Mouse (Mus musculus) forebrain, embryonic 13.5 days (tissue): ENCODE data around the gene Crnkl1. TPM values are rescaled to one million over a fixed set of nuclear protein-coding genes. Genes with fewer than 3 reads are reported as not detected.
"Not testable (repeated sequence)": the region's sequence is repeated elsewhere in the genome, so short reads cannot be mapped to it uniquely, and the experiment has no call there.

ENCODE experiments used
- ATAC-seq: fragments of 200-750 bp; cut with Nextera tagmentation; 2 replicates; pipeline ENCODE4 v1.8.0; 2017
- H3K27ac ChIP-seq: fragments of 300-500 bp; sonication (generic); 2 replicates; pipeline ENCODE4 v1.5.1; 2015; ENCODE audit warnings: inconsistent platforms, mild to moderate bottlenecking, moderate library complexity
- H3K27me3 ChIP-seq: fragments of 300-500 bp; sonication (generic); 2 replicates; pipeline ENCODE4 v1.6.1; 2015; ENCODE audit warnings: mild to moderate bottlenecking, inconsistent platforms
- H3K36me3 ChIP-seq: fragments of 300-500 bp; sonication (generic); 2 replicates; pipeline ENCODE4 v1.6.1; 2015; ENCODE audit warnings: mild to moderate bottlenecking, inconsistent platforms; ENCODE audit not compliant: poor library complexity, severe bottlenecking
- H3K4me1 ChIP-seq: fragments of 300-500 bp; sonication (generic); 2 replicates; pipeline ENCODE4 v1.6.1; 2015; ENCODE audit warnings: inconsistent platforms
- H3K4me2 ChIP-seq: fragments of 300-500 bp; sonication (generic); 2 replicates; pipeline ENCODE4 v1.6.1; 2015; ENCODE audit warnings: inconsistent platforms, mild to moderate bottlenecking, moderate library complexity
- H3K4me3 ChIP-seq: fragments of 300-500 bp; sonication (generic); 2 replicates; pipeline ENCODE4 v1.5.1; 2015; ENCODE audit warnings: mild to moderate bottlenecking, inconsistent platforms
- H3K9ac ChIP-seq: fragments of 300-500 bp; sonication (generic); 2 replicates; pipeline ENCODE4 v1.6.1; 2015; ENCODE audit warnings: mild to moderate bottlenecking, inconsistent platforms
- H3K9me3 ChIP-seq: fragments of 300-500 bp; sonication (generic); replicated peaks from 2 replicates; pipeline ENCODE4 v1.6.1; 2016; ENCODE audit warnings: inconsistent platforms
- WGBS: fragments of 180-500 bp; shearing (Covaris S2); methylation state at CpG from one replicate; pipeline ENCODE4 v1.1.7; 2015; 5-methylcytosine and 5-hydroxymethylcytosine counted together
- polyA plus RNA-seq: library from polyadenylated mRNA; unstranded; fragments of >200 nt; fragmentation: Nextera tagmentation; extraction: Ambion mirVana; gene quantifications from 2 replicates; pipeline ENCODE4 v1.2.1, GENCODE M21; 2015

The Crnkl1 gene
- polyA plus RNA-seq, 1 experiment from 2014 or later, result 35.0 TPM

GRCm38 (mm10) chr2:145905156-145905555 lies 29.7 kb downstream of the Crnkl1 start:
- no peak overlapping the region for H3K9ac ChIP-seq
- WGBS, result 85% methylated on average over 6 of the region's 6 CpGs
- H3K4me2 ChIP-seq, result peak overlapping the region; percentile 15; the same call in 1 of the 2 replicates
- peaks cover 21% of the 10 kb centered on the region for H3K4me1 ChIP-seq
- H3K27me3 ChIP-seq, result no peaks in the 10 kb centered on the region
- H3K36me3 ChIP-seq, result peaks cover 23% of the 10 kb centered on the region
- no peak for ATAC-seq
- H3K27ac ChIP-seq, result no peak overlapping the region
- no peaks in the 10 kb centered on the region for H3K9me3 ChIP-seq
- H3K4me3 ChIP-seq, result no peak overlapping the region

- H3K4me2 ChIP-seq, result peak overlapping the region; percentile 75
- H3K27me3 ChIP-seq, result no peaks in the 10 kb centered on the region
- WGBS, result 32% methylated on average over 12 of the region's 12 CpGs
- H3K36me3 ChIP-seq, result peaks cover 14% of the 10 kb centered on the region
- H3K4me1 ChIP-seq, result peaks cover 21% of the 10 kb centered on the region
- no peaks in the 10 kb centered on the region for H3K9me3 ChIP-seq
- peak overlapping the region; percentile 98 for H3K4me3 ChIP-seq
- no peak overlapping the region for H3K27ac ChIP-seq
- no peak for ATAC-seq
- peak overlapping the region; percentile 97 for H3K9ac ChIP-seq
Measured at GRCm38 (mm10) chr2:145903983-145904616, 30.7 kb downstream of the Crnkl1 start.

- Histone ChIP-seq H3K9ac (peak overlapping the region; percentile 97), H3K9me3 (no peaks in the 10 kb centered on the region), H3K4me1 (peaks cover 21% of the 10 kb centered on the region), H3K4me2 (peak overlapping the region; percentile 75), H3K4me3 (peak overlapping the region; percentile 98), H3K27me3 (no peaks in the 10 kb centered on the region), H3K27ac (peak overlapping the region; percentile 80), H3K36me3 (peaks cover 9% of the 10 kb centered on the region; the same call in 1 of the 2 replicates)
- ATAC-seq, result peak; percentile 99
- WGBS, result under 1% methylated on average over 66 of the region's 68 CpGs
Measured at GRCm38 (mm10) chr2:145903061-145903901, 31.5 kb downstream of the Crnkl1 start.

- H3K4me3 ChIP-seq, result peak within 1 kb of the TSS; percentile 98
- H3K36me3 ChIP-seq, result no peaks in the 10 kb centered on the region
- peak within 1 kb of the TSS; percentile 97; the same call in 1 of the 2 replicates for H3K9ac ChIP-seq
- peak within 1 kb of the TSS; percentile 75 for H3K4me2 ChIP-seq
- no peaks in the 10 kb centered on the region for H3K9me3 ChIP-seq
- H3K27me3 ChIP-seq, result no peaks in the 10 kb centered on the region
- no peak within 1 kb of the TSS for H3K27ac ChIP-seq
- H3K4me1 ChIP-seq, result peaks cover 21% of the 10 kb centered on the region
- 86% methylated on average over 6 of the region's 6 CpGs for WGBS
- ATAC-seq, result no peak
Measured at GRCm38 (mm10) chr2:145901861-145902260, 33.0 kb downstream of the Crnkl1 start, which contains the start of gene Naa20. Gene Naa20 (plus strand): TSS chr2:145902099.

- not testable (repeated sequence) for H3K9ac ChIP-seq, H3K4me3 ChIP-seq, H3K27me3 ChIP-seq, H3K27ac ChIP-seq, H3K9me3 ChIP-seq, ATAC-seq, H3K4me2 ChIP-seq, H3K36me3 ChIP-seq
- H3K4me1 ChIP-seq, result peaks cover 17% of the 10 kb centered on the region
- 74% methylated on average over 8 of the region's 8 CpGs for WGBS
Measured at GRCm38 (mm10) chr2:145900318-145900717, 34.5 kb downstream of the Crnkl1 start.

- no peak overlapping the region for H3K4me3 ChIP-seq
- no peak overlapping the region for H3K27ac ChIP-seq
- H3K27me3 ChIP-seq, result no peaks in the 10 kb centered on the region
- no peaks in the 10 kb centered on the region for H3K36me3 ChIP-seq
- no peaks in the 10 kb centered on the region for H3K9me3 ChIP-seq
- 82% methylated on average over 9 of the region's 9 CpGs for WGBS
- no peaks in the 10 kb centered on the region for H3K4me1 ChIP-seq
- H3K9ac ChIP-seq, result no peak overlapping the region
- no peak overlapping the region for H3K4me2 ChIP-seq
- no peak for ATAC-seq
Measured at GRCm38 (mm10) chr2:145898106-145898505, 36.7 kb downstream of the Crnkl1 start.

DNA sequence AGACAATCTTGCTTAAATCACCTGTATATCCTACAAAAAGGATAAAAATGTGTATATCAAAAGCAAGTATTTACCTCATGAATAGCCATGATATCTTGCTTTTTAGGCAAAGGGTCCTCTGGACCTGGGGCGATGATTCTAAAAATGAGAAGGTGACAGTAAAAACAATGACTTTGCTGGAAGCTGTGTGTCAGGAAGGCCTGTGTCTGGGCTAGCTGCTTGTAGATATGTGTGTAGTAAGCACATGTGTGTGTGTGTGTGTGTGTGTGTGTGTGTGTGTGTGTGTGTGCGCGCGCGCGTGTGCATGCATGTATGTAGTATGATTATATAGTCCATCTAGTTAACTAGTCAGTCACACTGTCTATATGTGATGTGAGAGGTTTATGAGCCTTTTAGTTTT lies 41.1 kb downstream of the Crnkl1 start:
- H3K9ac ChIP-seq, result no peak overlapping the region
- WGBS, result 97% methylated on average over 6 of the region's 6 CpGs
- no peak overlapping the region for H3K27ac ChIP-seq
- H3K9me3 ChIP-seq, result no peaks in the 10 kb centered on the region
- no peaks in the 10 kb centered on the region for H3K27me3 ChIP-seq
- H3K4me2 ChIP-seq, result no peak overlapping the region
- H3K36me3 ChIP-seq, result no peaks in the 10 kb centered on the region
- H3K4me1 ChIP-seq, result no peaks in the 10 kb centered on the region
- ATAC-seq, result no peak
- H3K4me3 ChIP-seq, result no peak overlapping the region

DNA sequence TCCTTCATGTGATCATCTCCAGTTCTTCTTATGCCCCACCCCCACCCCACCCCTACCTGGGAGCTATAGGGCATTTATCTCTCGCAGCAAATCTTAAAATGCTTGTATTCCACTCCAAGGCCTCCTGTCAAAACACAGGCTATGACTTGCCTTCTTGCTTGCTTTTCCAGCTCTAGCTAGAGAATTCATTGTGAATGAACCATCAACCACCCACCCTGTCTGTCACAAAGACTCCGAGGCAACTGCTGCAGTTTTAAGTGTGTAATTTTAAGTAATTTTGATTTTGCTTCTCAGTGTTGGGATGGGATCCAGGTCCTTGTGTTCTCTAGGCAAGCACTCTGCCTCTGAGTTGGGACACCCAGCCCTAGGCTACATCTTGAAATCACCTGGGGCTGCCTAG lies 44.2 kb downstream of the Crnkl1 start:
- no peaks in the 10 kb centered on the region for H3K4me1 ChIP-seq
- no peak overlapping the region for H3K9ac ChIP-seq
- no peaks in the 10 kb centered on the region for H3K27me3 ChIP-seq
- ATAC-seq, result no peak
- H3K36me3 ChIP-seq, result peaks cover 5% of the 10 kb centered on the region; the same call in 1 of the 2 replicates
- 91% methylated on average over 2 of the region's 2 CpGs for WGBS
- no peak overlapping the region for H3K4me2 ChIP-seq
- H3K27ac ChIP-seq, result no peak overlapping the region
- no peak overlapping the region for H3K4me3 ChIP-seq
- H3K9me3 ChIP-seq, result no peaks in the 10 kb centered on the region

DNA sequence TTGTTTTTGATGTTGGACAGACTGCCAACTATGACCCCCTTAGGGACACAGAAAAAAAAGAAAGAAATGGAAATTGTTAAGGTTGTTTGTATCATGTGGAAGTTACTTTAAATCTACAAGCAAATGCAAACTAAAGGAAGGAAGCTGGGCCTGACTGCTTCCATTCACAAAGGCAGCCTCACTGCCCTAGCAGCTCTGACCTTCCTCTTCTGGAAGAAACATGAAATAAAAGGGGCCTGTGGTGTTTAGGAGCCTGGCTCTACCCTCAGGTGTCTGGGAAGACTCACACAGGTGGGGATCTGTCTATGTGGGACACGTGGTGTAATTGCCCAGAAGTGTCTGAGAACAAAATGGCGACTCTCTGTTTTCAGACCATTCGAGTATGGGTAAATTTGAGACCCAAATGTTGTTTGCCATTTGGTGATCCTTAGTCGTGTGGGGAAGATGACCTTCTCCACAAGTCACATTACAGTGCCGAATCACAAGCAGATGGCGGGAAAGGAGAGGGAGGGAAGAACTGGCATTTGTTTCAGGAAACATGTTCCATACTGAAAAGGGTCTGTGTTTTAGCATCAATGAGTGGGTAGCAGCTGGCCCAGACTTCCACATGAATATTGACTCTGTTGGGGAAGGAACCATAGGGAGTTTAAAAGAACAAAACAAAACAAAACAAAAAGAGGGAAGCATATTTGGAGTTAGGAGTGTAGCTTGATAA lies 45.9 kb downstream of the Crnkl1 start:
- H3K27ac ChIP-seq, result no peak overlapping the region
- no peak overlapping the region for H3K9ac ChIP-seq

GRCm38 (mm10) chr2:145887937-145888765 lies 46.7 kb downstream of the Crnkl1 start:
- Histone ChIP-seq H3K27me3 (no peaks in the 10 kb centered on the region), H3K27ac (no peak overlapping the region), H3K4me2 (no peak overlapping the region), H3K36me3 (peaks cover 6% of the 10 kb centered on the region; the same call in 1 of the 2 replicates), H3K9me3 (no peaks in the 10 kb centered on the region), H3K4me1 (no peaks in the 10 kb centered on the region), H3K4me3 (no peak overlapping the region), H3K9ac (no peak overlapping the region)
- WGBS, result 76% methylated on average over 14 of the region's 14 CpGs
- ATAC-seq, result no peak

More for the DNA sequence above, 45.9 kb downstream of the Crnkl1 start:
- Histone ChIP-seq H3K4me3 (no peak overlapping the region), H3K27me3 (no peaks in the 10 kb centered on the region), H3K36me3 (peaks cover 6% of the 10 kb centered on the region; the same call in 1 of the 2 replicates), H3K4me2 (no peak overlapping the region), H3K4me1 (no peaks in the 10 kb centered on the region), H3K9me3 (no peaks in the 10 kb centered on the region)
- ATAC-seq, result no peak
- 77% methylated on average over 6 of the region's 6 CpGs for WGBS
